In the genomic region with DNA sequence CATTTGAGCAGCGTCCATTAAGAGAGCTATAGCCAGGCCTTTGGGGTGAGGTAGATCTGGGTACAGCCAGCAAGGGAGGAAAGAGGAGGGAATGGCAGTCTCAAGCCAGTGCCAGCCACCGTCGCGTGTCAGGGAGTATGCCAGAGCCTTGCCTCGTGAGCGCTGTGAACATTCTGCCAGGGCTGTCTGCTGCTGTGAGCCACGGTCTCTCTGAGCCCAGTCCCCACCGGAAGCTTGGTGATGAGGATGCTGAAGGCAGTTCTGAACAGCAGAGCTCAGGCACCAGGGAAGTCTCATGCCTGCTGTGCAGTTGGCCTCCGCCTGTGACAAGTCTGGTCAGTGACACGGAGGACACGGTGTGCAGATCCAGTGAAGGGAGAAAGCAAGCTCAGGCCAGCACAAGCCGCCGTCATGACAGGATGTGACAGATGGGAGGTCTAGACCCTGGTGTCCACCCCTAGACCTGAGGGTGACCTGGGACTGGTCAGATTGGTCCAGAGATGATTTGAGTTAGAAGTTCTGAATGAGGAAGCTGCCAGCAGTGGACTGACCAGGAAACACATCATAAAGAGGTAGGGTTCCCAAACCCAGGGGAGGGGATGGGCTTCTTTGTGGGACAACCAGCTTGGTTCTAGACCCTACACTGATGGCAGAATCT, we compare ENCODE assay signal across 11 mouse cellular contexts. TPM values are rescaled to one million over a fixed set of nuclear protein-coding genes. Genes with fewer than 3 reads are reported as not detected.
DNase-seq lines count a peak whose midpoint lies in the region; ATAC-seq and TF ChIP-seq lines count a peak whose summit lies in the region.
"Had no signal": no experiment of that assay in that cellular context is flagged by ENCODE, and none has a peak within 500 bp of the region (broad histone marks: within the 10 kb centered on the region; RNA-seq: fewer than 3 reads in every experiment).

No protein-coding gene starts in this region.

- peak overlapping the region; percentile 28 for H3ac ChIP-seq in C2C12 (ENCODE audit: control insufficient read depth, insufficient read length, low read depth)

- DNase-seq in kidney, postnatal 4 days, result no peak
- DNase-seq in cerebellum, postnatal 10 days, result peak; percentile 85 to 86
- no peak for DNase-seq in intestine, embryonic 14.5 days (ENCODE audit: low spot score)
- no peak for DNase-seq in T-cell, adult 2 months (ENCODE audit: low spot score)
- no peak for DNase-seq in kidney, postnatal 25 days
- no peak for DNase-seq in adrenal gland, postnatal 25 days
- DNase-seq: liver had no signal

- TF ChIP-seq CTCF in C2C12 (IDR thresholded peaks at IDR 0.05; ENCODE audit: control insufficient read depth, insufficient read depth, insufficient read length), result no peak

- peak overlapping the region; percentile 96; the same call in 1 of the 2 replicates for H3K27ac ChIP-seq in kidney, embryonic 15.5 days
- peak overlapping the region; percentile 96; the same call in 1 of the 2 replicates for H3K27ac ChIP-seq in intestine, embryonic 14.5 days (ENCODE audit: low read depth)

- H3K4me3 ChIP-seq in kidney, embryonic 15.5 days (replicated peaks), result no peak overlapping the region
- H3K4me3 ChIP-seq in C2C12 (ENCODE audit: insufficient read depth, poor library complexity, severe bottlenecking), result no peak overlapping the region
- peak overlapping the region; percentile 13; the same call in 1 of the 2 replicates for H3K4me3 ChIP-seq in intestine, embryonic 14.5 days (ENCODE audit: low read depth, low read length)

- no peaks in the 10 kb centered on the region for H3K27me3 ChIP-seq in kidney, embryonic 15.5 days
- no peaks in the 10 kb centered on the region for H3K27me3 ChIP-seq in C2C12 (ENCODE audit: control insufficient read depth, insufficient read depth, insufficient read length)
- H3K27me3 ChIP-seq in intestine, embryonic 14.5 days (replicated peaks; ENCODE audit: control insufficient read depth, insufficient read depth, low read length), result no peaks in the 10 kb centered on the region

- peaks cover 5% of the 10 kb centered on the region; the same call in 1 of the 2 replicates for H3K36me3 ChIP-seq in kidney, embryonic 15.5 days
- H3K36me3 ChIP-seq in C2C12 (ENCODE audit: control insufficient read depth, insufficient read depth), result peaks cover 9% of the 10 kb centered on the region
- peaks cover 17% of the 10 kb centered on the region; the same call in 1 of the 2 replicates for H3K36me3 ChIP-seq in intestine, embryonic 14.5 days (ENCODE audit: control insufficient read depth, insufficient read depth, low read length)
- H3K36me3 ChIP-seq: G1E had no signal

- no peak for ATAC-seq in kidney, embryonic 15.5 days (replicated peaks; ENCODE audit: low FRiP score)
- ATAC-seq in intestine, embryonic 14.5 days (replicated peaks; ENCODE audit: low FRiP score, low TSS enrichment, low read depth), result no peak
- ATAC-seq: forebrain, embryonic 14.5 days had no signal

- H3K79me3 ChIP-seq in C2C12 (ENCODE audit: low read depth), result peaks cover 32% of the 10 kb centered on the region

- H3K79me2 ChIP-seq in C2C12 (ENCODE audit: control insufficient read depth, insufficient read depth), result peaks cover 63% of the 10 kb centered on the region

- no peaks in the 10 kb centered on the region for H3K9me3 ChIP-seq in kidney, embryonic 15.5 days (replicated peaks)
- no peaks in the 10 kb centered on the region for H3K9me3 ChIP-seq in intestine, embryonic 14.5 days (ENCODE audit: control insufficient read depth, low read length)
- H3K9me3 ChIP-seq: G1E had no signal

- H3K4me2 ChIP-seq in kidney, embryonic 15.5 days, result peak overlapping the region; percentile 63
- H3K4me2 ChIP-seq in intestine, embryonic 14.5 days (ENCODE audit: low read length), result peak overlapping the region; percentile 46

- WGBS in kidney, embryonic 15.5 days, result 49% methylated on average over 13 of the region's 13 CpGs
- WGBS in intestine, embryonic 14.5 days, result 79% methylated on average over 13 of the region's 13 CpGs

- H3K9ac ChIP-seq in kidney, embryonic 15.5 days, result peak overlapping the region; percentile 39; the same call in 1 of the 2 replicates
- H3K9ac ChIP-seq in intestine, embryonic 14.5 days (ENCODE audit: low read length), result peak overlapping the region; percentile 87; the same call in 1 of the 2 replicates

- peaks cover 97% of the 10 kb centered on the region for H3K4me1 ChIP-seq in kidney, embryonic 15.5 days
- H3K4me1 ChIP-seq in intestine, embryonic 14.5 days (replicated peaks; ENCODE audit: control insufficient read depth, insufficient read depth, low read length), result peaks cover 59% of the 10 kb centered on the region

TF ChIP-seq in C2C12, 6 proteins besides CTCF, POLR2A, EP300 and RAD21:
- TF ChIP-seq MYOG (IDR thresholded peaks at IDR 0.05; ENCODE audit: control insufficient read depth, extremely low read depth, insufficient read length), result no peak
- TF ChIP-seq FOSL1 (IDR thresholded peaks at IDR 0.05; ENCODE audit: insufficient read depth, low read length, poor library complexity, severe bottlenecking), result no peak
- no peak for TF ChIP-seq CEBPB (IDR thresholded peaks at IDR 0.05; ENCODE audit: low read depth)
- TF ChIP-seq MAX (IDR thresholded peaks at IDR 0.05), result no peak

RNA-seq across cellular contexts. Expression of a gene that starts 16.3 kb away (rescaled TPM):
- polyA plus RNA-seq in kidney, embryonic 15.5 days (2015; fragmentation: Nextera tagmentation; extraction: Ambion mirVana), result 115 and 139 TPM in 2 replicates
- polyA plus RNA-seq in C2C12 (2012; fragmentation: generic; extraction: Trizol), result 96.1 TPM
- 145 and 153 TPM in 2 replicates for polyA plus RNA-seq in intestine, embryonic 14.5 days (2014; fragmentation: Nextera tagmentation; extraction: Ambion mirVana)
- total RNA-seq in adrenal gland, postnatal 25 days (2021), result 12.6 and 14.4 TPM in 2 replicates

RNA-seq across cellular contexts. Expression of a gene that starts 21.7 kb away (rescaled TPM):
- polyA plus RNA-seq in kidney, embryonic 15.5 days (2015; fragmentation: Nextera tagmentation; extraction: Ambion mirVana), result 23.5 and 46.2 TPM in 2 replicates
- 6.8 TPM for polyA plus RNA-seq in C2C12 (2012; fragmentation: generic; extraction: Trizol)
- polyA plus RNA-seq in intestine, embryonic 14.5 days (2014; fragmentation: Nextera tagmentation; extraction: Ambion mirVana), result 1.5 and 2.4 TPM in 2 replicates
- total RNA-seq in adrenal gland, postnatal 25 days (2021), result not detected in 2 replicates
- total RNA-seq: G1E had no signal
- polyA plus RNA-seq: G1E had no signal

RNA-seq across cellular contexts. Expression of a gene that starts 35.3 kb away (rescaled TPM):
- polyA plus RNA-seq in kidney, embryonic 15.5 days (2015; fragmentation: Nextera tagmentation; extraction: Ambion mirVana), result 19.0 and 45.8 TPM in 2 replicates
- 7.5 TPM for polyA plus RNA-seq in C2C12 (2012; fragmentation: generic; extraction: Trizol)
- polyA plus RNA-seq in intestine, embryonic 14.5 days (2014; fragmentation: Nextera tagmentation; extraction: Ambion mirVana), result 1.7 and 3.2 TPM in 2 replicates
- total RNA-seq in adrenal gland, postnatal 25 days (2021), result not detected in 2 replicates

RNA-seq across cellular contexts. Expression of a gene that starts 42.3 kb away (rescaled TPM):
- 0.62 and 1.3 TPM in 2 replicates for polyA plus RNA-seq in kidney, embryonic 15.5 days (2015; fragmentation: Nextera tagmentation; extraction: Ambion mirVana)
- polyA plus RNA-seq in C2C12 (2012; fragmentation: generic; extraction: Trizol), result 0.07 TPM
- polyA plus RNA-seq in intestine, embryonic 14.5 days (2014; fragmentation: Nextera tagmentation; extraction: Ambion mirVana), result 1.6 and 3.8 TPM in 2 replicates
- not detected in 2 replicates for total RNA-seq in adrenal gland, postnatal 25 days (2021)
- polyA plus RNA-seq: forebrain, embryonic 14.5 days; G1E had no signal

RNA-seq across cellular contexts. Expression of a gene that starts 55.6 kb away (rescaled TPM):
- 25.8 and 26.8 TPM in 2 replicates for polyA plus RNA-seq in kidney, embryonic 15.5 days (2015; fragmentation: Nextera tagmentation; extraction: Ambion mirVana)
- 72.2 TPM for polyA plus RNA-seq in C2C12 (2012; fragmentation: generic; extraction: Trizol)
- polyA plus RNA-seq in intestine, embryonic 14.5 days (2014; fragmentation: Nextera tagmentation; extraction: Ambion mirVana), result 36.1 and 45.8 TPM in 2 replicates
- 4.5 and 13.8 TPM in 2 replicates for total RNA-seq in adrenal gland, postnatal 25 days (2021)

Comparison
In these comparisons a context has a peak if more than half of its experiments do, and no peak if none do; other contexts are left out.
1. DNase-seq: peak in cerebellum, postnatal 10 days (2 of 2); none in kidney, postnatal 4 days (0 of 2), intestine, embryonic 14.5 days (single experiment), T-cell, adult 2 months (single experiment), kidney, postnatal 25 days (0 of 2) and adrenal gland, postnatal 25 days (single experiment).